Mouse (Mus musculus) CH12.LX (cell line): ENCODE results near the gene Lhfpl3.

ENCODE experiments used
- CTCF ChIP-seq, 2 experiments: IDR thresholded peaks in 1 of 2; conservative IDR thresholded peaks in 1 of 2; 2 replicates each; pipeline ENCODE4 v1.5.1; 2011 to 2012; ENCODE audit warnings: low read depth in 2 of 2, low read length in 2 of 2, improper control_type of control experiment in 1 of 2, inconsistent platforms in 1 of 2, mild to moderate bottlenecking in 1 of 2, moderate library complexity in 1 of 2
- NELFE ChIP-seq: IDR thresholded peaks from 2 replicates; pipeline ENCODE4 v1.6.1; 2011; ENCODE audit warnings: low read depth, low read length, improper control_type of control experiment
- ZMIZ1 ChIP-seq: IDR thresholded peaks from 2 replicates; pipeline ENCODE4 v1.6.1; 2012; ENCODE audit warnings: low read depth, mild to moderate bottlenecking, inconsistent platforms, low read length, improper control_type of control experiment

DNA sequence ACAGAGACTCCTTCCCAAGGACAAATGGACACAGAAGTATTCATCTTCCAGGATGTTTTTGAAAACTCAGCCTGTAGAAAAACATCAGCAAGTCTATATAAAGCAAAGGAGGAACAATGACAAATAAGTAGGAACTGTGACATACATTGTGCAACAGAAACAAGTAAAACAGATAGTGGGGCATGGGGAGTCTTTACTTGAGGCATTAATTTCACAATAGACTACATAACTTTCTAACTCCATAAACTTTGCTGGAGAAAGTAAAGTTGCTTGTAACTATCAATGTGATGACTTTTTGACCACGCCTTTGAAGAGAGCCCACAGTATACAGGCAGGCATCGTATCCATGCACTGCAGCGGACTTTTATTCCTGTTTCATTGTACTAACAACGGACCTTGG is 368.4 kb downstream of the Lhfpl3 start:
- no peak for TF ChIP-seq CTCF (conservative IDR thresholded peaks at IDR 0.05 in 1 of 2, IDR thresholded peaks at IDR 0.05 in 1 of 2; ENCODE audit: low read depth in 2 of 2, low read length in 2 of 2)
- TF ChIP-seq NELFE: no peak
- no peak for TF ChIP-seq ZMIZ1
